In the genomic region with DNA sequence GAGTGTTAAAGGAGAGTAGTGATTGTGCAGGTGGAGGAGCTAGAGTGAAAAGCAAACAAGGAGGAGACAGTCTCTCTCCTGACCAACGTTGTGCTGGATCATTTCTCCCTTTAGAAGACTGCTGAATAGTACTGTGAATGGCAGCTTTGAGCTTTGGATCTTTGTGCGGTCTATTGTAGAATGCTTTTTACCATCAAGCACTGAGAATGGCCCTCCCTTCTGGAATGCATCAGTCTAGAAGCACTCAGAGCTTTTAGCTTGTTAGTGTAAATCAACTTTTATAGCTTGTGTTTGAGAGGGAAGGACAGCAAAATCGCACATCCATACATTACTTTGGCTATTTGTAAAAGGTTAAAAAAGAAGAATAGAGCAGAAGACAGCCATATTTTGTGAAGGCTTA, we compare ENCODE assay signal across 23 mouse cellular contexts.
DNase-seq lines count a peak whose midpoint lies in the region; ATAC-seq and TF ChIP-seq lines count a peak whose summit lies in the region.
"Had no signal": no experiment of that assay in that cellular context is flagged by ENCODE, and none has a peak within 500 bp of the region (broad histone marks: within the 10 kb centered on the region; RNA-seq: fewer than 3 reads in every experiment).

No protein-coding gene starts in this region.

- H3K4me2 ChIP-seq in forebrain, embryonic 14.5 days (ENCODE audit: low read length), result no peak overlapping the region
- no peak overlapping the region for H3K4me2 ChIP-seq in forebrain, embryonic 13.5 days
- no peak overlapping the region for H3K4me2 ChIP-seq in kidney, postnatal 0 days (ENCODE audit: low read length)
- H3K4me2 ChIP-seq in neural tube, embryonic 12.5 days (replicated peaks), result no peak overlapping the region
- H3K4me2 ChIP-seq: hindbrain, embryonic 12.5 days had no signal

- TF ChIP-seq CTCF in kidney, postnatal 0 days (IDR thresholded peaks at IDR 0.05; ENCODE audit: low read depth), result no peak

- H3K27me3 ChIP-seq in forebrain, embryonic 14.5 days (replicated peaks; ENCODE audit: control insufficient read depth, insufficient read depth, low read length), result no peaks in the 10 kb centered on the region
- H3K27me3 ChIP-seq in forebrain, embryonic 13.5 days, result no peaks in the 10 kb centered on the region
- H3K27me3 ChIP-seq in kidney, postnatal 0 days (ENCODE audit: insufficient read depth, low read length), result no peaks in the 10 kb centered on the region
- H3K27me3 ChIP-seq in neural tube, embryonic 12.5 days (replicated peaks), result no peaks in the 10 kb centered on the region
- H3K27me3 ChIP-seq: CH12.LX; hindbrain, embryonic 12.5 days; Patski had no signal

- no peaks in the 10 kb centered on the region for H3K4me1 ChIP-seq in forebrain, embryonic 14.5 days (ENCODE audit: control insufficient read depth, insufficient read depth, low read length)
- no peaks in the 10 kb centered on the region for H3K4me1 ChIP-seq in forebrain, embryonic 13.5 days
- no peaks in the 10 kb centered on the region for H3K4me1 ChIP-seq in kidney, postnatal 0 days (replicated peaks; ENCODE audit: insufficient read depth, low read length)
- no peaks in the 10 kb centered on the region for H3K4me1 ChIP-seq in neural tube, embryonic 12.5 days
- H3K4me1 ChIP-seq: embryonic facial prominence, embryonic 10.5 days; forebrain, embryonic 10.5 days; heart, embryonic 10.5 days; hindbrain, embryonic 12.5 days had no signal

- no peak overlapping the region for H3K27ac ChIP-seq in forebrain, embryonic 14.5 days (ENCODE audit: low read depth, low read length)
- no peak overlapping the region for H3K27ac ChIP-seq in forebrain, embryonic 13.5 days
- H3K27ac ChIP-seq in kidney, postnatal 0 days, result no peak overlapping the region
- H3K27ac ChIP-seq in neural tube, embryonic 12.5 days, result no peak overlapping the region
- H3K27ac ChIP-seq: embryonic facial prominence, embryonic 10.5 days; forebrain, embryonic 10.5 days; heart, embryonic 10.5 days; hindbrain, embryonic 12.5 days had no signal

- 31% methylated on average over 3 of the region's 3 CpGs for whole genome bisulfite sequencing in forebrain, embryonic 14.5 days
- 33% methylated on average over 3 of the region's 3 CpGs for WGBS in forebrain, embryonic 13.5 days
- WGBS in kidney, postnatal 0 days, result 44% methylated on average over 3 of the region's 3 CpGs
- WGBS in neural tube, embryonic 12.5 days, result 29% methylated on average over 3 of the region's 3 CpGs

- no peak overlapping the region for H3K9ac ChIP-seq in forebrain, embryonic 14.5 days (ENCODE audit: low read length)
- H3K9ac ChIP-seq in forebrain, embryonic 13.5 days, result no peak overlapping the region
- no peak overlapping the region for H3K9ac ChIP-seq in kidney, postnatal 0 days (ENCODE audit: low read depth, low read length)
- no peak overlapping the region for H3K9ac ChIP-seq in neural tube, embryonic 12.5 days
- H3K9ac ChIP-seq: hindbrain, embryonic 12.5 days had no signal

- no peak overlapping the region for H3K4me3 ChIP-seq in forebrain, embryonic 14.5 days (ENCODE audit: low read depth, low read length)
- no peak overlapping the region for H3K4me3 ChIP-seq in forebrain, embryonic 13.5 days
- no peak overlapping the region for H3K4me3 ChIP-seq in kidney, postnatal 0 days (replicated peaks; ENCODE audit: low read depth, low read length)
- no peak overlapping the region for H3K4me3 ChIP-seq in neural tube, embryonic 12.5 days
- H3K4me3 ChIP-seq: embryonic facial prominence, embryonic 10.5 days; forebrain, embryonic 10.5 days; heart, embryonic 10.5 days; hindbrain, embryonic 12.5 days had no signal

- peak; percentile 13 for DNase-seq in forebrain, embryonic 14.5 days (ENCODE audit: low spot score)
- peak; percentile 66 for DNase-seq in kidney, postnatal 0 days (ENCODE audit: low spot score)
- DNase-seq in kidney, adult 9 months, result no peak
- DNase-seq in thymus, postnatal 25 days, result no peak
- DNase-seq: adrenal gland, postnatal 14 days; cerebellum, adult 18-20 months; cerebellum, adult 9-11 months; gastrocnemius, postnatal 10 days; heart, adult 18-20 months; heart, postnatal 10 days; heart, postnatal 4 days had no signal

- ATAC-seq in forebrain, embryonic 14.5 days, result no peak
- ATAC-seq in forebrain, embryonic 13.5 days, result no peak
- ATAC-seq in kidney, postnatal 0 days (replicated peaks; ENCODE audit: low FRiP score, low read depth), result no peak
- peak; percentile 50; the same call in 1 of the 2 replicates for ATAC-seq in neural tube, embryonic 12.5 days (ENCODE audit: low FRiP score, low read depth)
- no peak for ATAC-seq in erythroid progenitor cell, adult 5-6 weeks (replicated peaks; ENCODE audit: low FRiP score, poor library complexity, severe bottlenecking)
- ATAC-seq: activated CD4-positive, CD25-positive, alpha-beta regulatory T cell, adult 4 months; forebrain, embryonic 16.5 days; hindbrain, embryonic 16.5 days; Patski had no signal

- no peaks in the 10 kb centered on the region for H3K36me3 ChIP-seq in forebrain, embryonic 14.5 days (ENCODE audit: control insufficient read depth, insufficient read depth, low read length)
- no peaks in the 10 kb centered on the region for H3K36me3 ChIP-seq in forebrain, embryonic 13.5 days (ENCODE audit: poor library complexity, severe bottlenecking)
- no peaks in the 10 kb centered on the region for H3K36me3 ChIP-seq in kidney, postnatal 0 days (ENCODE audit: insufficient read depth, low read length)
- no peaks in the 10 kb centered on the region for H3K36me3 ChIP-seq in neural tube, embryonic 12.5 days
- H3K36me3 ChIP-seq: embryonic facial prominence, embryonic 10.5 days; forebrain, embryonic 10.5 days; heart, embryonic 10.5 days; hindbrain, embryonic 12.5 days had no signal

- H3K9me3 ChIP-seq in forebrain, embryonic 14.5 days (replicated peaks; ENCODE audit: control insufficient read depth, low read length), result no peaks in the 10 kb centered on the region
- no peaks in the 10 kb centered on the region for H3K9me3 ChIP-seq in forebrain, embryonic 13.5 days (replicated peaks)
- H3K9me3 ChIP-seq in kidney, postnatal 0 days (replicated peaks; ENCODE audit: low read length), result no peaks in the 10 kb centered on the region
- no peaks in the 10 kb centered on the region for H3K9me3 ChIP-seq in neural tube, embryonic 12.5 days
- H3K9me3 ChIP-seq: embryonic facial prominence, embryonic 10.5 days; forebrain, embryonic 10.5 days; heart, embryonic 10.5 days; hindbrain, embryonic 12.5 days had no signal

Comparison
In these comparisons a context has a peak if more than half of its experiments do, and no peak if none do; other contexts are left out.
1. DNase-seq: peak in forebrain, embryonic 14.5 days (single experiment) and kidney, postnatal 0 days (single experiment); none in kidney, adult 9 months (single experiment) and thymus, postnatal 25 days (single experiment).